Mouse (Mus musculus) testis, adult 2 months (tissue): ENCODE results near the gene Vmn1r227. TPM values are rescaled to one million over a fixed set of nuclear protein-coding genes. Genes with fewer than 3 reads are reported as not detected.

Experiments used
- H3K27ac ChIP-seq: fragments of 200-500 bp; 2 replicates; pipeline ENCODE4 v1.5.1; 2012; ENCODE audit warnings: low read depth, low read length; ENCODE audit not compliant: control insufficient read depth, insufficient read depth
- H3K27me3 ChIP-seq: fragments of 200-500 bp; 2 replicates; pipeline ENCODE4 v1.6.1; 2012; ENCODE audit warnings: mild to moderate bottlenecking, low read length, moderate library complexity; ENCODE audit not compliant: control insufficient read depth, insufficient read depth
- H3K36me3 ChIP-seq: fragments of 200-500 bp; 2 replicates; pipeline ENCODE4 v1.6.1; 2012; ENCODE audit warnings: mild to moderate bottlenecking, low read length; ENCODE audit not compliant: control insufficient read depth, insufficient read depth
- H3K4me1 ChIP-seq: fragments of 200-500 bp; 2 replicates; pipeline ENCODE4 v1.6.1; 2012; ENCODE audit warnings: low read length; ENCODE audit not compliant: control insufficient read depth, insufficient read depth
- H3K4me3 ChIP-seq: fragments of 200-500 bp; 2 replicates; pipeline ENCODE4 v1.5.1; 2012; ENCODE audit warnings: low read depth, mild to moderate bottlenecking, low read length, moderate library complexity, mixed read lengths; ENCODE audit not compliant: control insufficient read depth
- CTCF ChIP-seq: fragments of 200-500 bp; IDR thresholded peaks from 2 replicates; pipeline ENCODE4 v1.5.1; 2012; ENCODE audit warnings: low read depth, mild to moderate bottlenecking, inconsistent platforms, low read length, moderate library complexity; ENCODE audit not compliant: control insufficient read depth, insufficient read depth, insufficient replicate concordance
- POLR2A ChIP-seq: fragments of 200-500 bp; IDR thresholded peaks from 2 replicates; pipeline ENCODE4 v1.6.1; 2012; ENCODE audit warnings: low read depth, mild to moderate bottlenecking, inconsistent platforms, low read length, moderate library complexity; ENCODE audit not compliant: control insufficient read depth
- polyA plus RNA-seq: library from polyadenylated mRNA; depleted of rRNA; stranded (reverse); fragments of >200 nt; gene quantifications from 2 replicates; pipeline ENCODE4 v1.2.3, GENCODE M21; 2012; rRNA removed

Gene Vmn1r227
- not detected in 2 replicates for polyA plus RNA-seq

DNA sequence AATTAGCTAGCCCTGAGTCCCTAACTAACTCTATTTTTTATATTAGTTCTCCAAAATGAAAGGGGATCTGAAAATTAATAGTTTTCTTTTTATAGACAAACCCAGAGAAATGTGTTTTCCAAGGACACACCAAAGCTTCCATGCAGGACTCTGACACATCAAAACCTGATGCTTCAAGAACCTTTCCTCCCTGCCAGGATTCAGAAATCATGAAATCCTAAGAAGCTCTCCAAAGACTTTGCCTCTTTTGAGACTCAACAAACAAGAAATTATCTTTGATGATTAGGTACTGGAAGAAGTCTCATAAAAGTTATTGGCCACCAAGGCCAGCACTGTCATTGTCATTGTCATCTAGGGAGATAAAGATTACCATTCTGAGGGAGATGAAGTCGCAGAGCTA lies at the start of gene Vmn1r227:
Vmn1r227 (plus strand) TSS at position 301 of the 400 bp plus-strand sequence.
- no peak within 1 kb of the TSS for H3K4me3 ChIP-seq
- TF ChIP-seq POLR2A = no peak
- no peak for TF ChIP-seq CTCF
- H3K27ac ChIP-seq = no peak within 1 kb of the TSS
- no peaks in the 10 kb centered on the region for H3K27me3 ChIP-seq
- no peaks in the 10 kb centered on the region for H3K36me3 ChIP-seq
- no peaks in the 10 kb centered on the region for H3K4me1 ChIP-seq

GRCm38 (mm10) chr17:20682543-20682942 lies 47.1 kb upstream of the Vmn1r227 start, which contains the start of gene Vmn1r226:
Vmn1r226 (plus strand) TSS chr17:20682843.
- TF ChIP-seq CTCF (no peak), POLR2A (no peak)
- Histone ChIP-seq H3K4me1 (no peaks in the 10 kb centered on the region), H3K27me3 (no peaks in the 10 kb centered on the region), H3K36me3 (no peaks in the 10 kb centered on the region), H3K4me3 (no peak within 1 kb of the TSS; the same call in 1 of the 2 replicates), H3K27ac (no peak within 1 kb of the TSS)

- TF ChIP-seq CTCF (no peak), POLR2A (no peak)
- no peak within 1 kb of the TSS for H3K27ac ChIP-seq
- H3K36me3 ChIP-seq = no peaks in the 10 kb centered on the region
Measured at GRCm38 (mm10) chr17:20786057-20786456, 56.4 kb downstream of the Vmn1r227 start, which contains the start of gene Vmn1r228. Vmn1r228 (minus strand) TSS chr17:20786157.

More at GRCm38 (mm10) chr17:20786057-20786456, 56.4 kb downstream of the Vmn1r227 start, which contains the start of gene Vmn1r228:
- H3K4me3 ChIP-seq = no peak within 1 kb of the TSS
- no peaks in the 10 kb centered on the region for H3K27me3 ChIP-seq
- H3K4me1 ChIP-seq = no peaks in the 10 kb centered on the region

Other genes starting within 250 kb of the Vmn1r227 start
- gene Vmn2r108, start 248.5 kb upstream of the Vmn1r227 start, polyA plus RNA-seq = not detected in 2 replicates
- not detected in 2 replicates for gene Vmn1r225, start 231.7 kb upstream of the Vmn1r227 start, polyA plus RNA-seq
- gene Vmn2r109, start 165.1 kb upstream of the Vmn1r227 start, polyA plus RNA-seq = not detected in 2 replicates
- gene Vmn2r110, start 133.4 kb upstream of the Vmn1r227 start, polyA plus RNA-seq = not detected in 2 replicates
- 0.10 TPM in 1 of 2 replicates, not detected in the other for gene Fpr-rs3, start 105.0 kb upstream of the Vmn1r227 start, polyA plus RNA-seq
- gene Vmn1r226, start 47.0 kb upstream of the Vmn1r227 start, polyA plus RNA-seq = 0.12 and 0.37 TPM in 2 replicates
- gene Vmn1r228, start 56.3 kb downstream of the Vmn1r227 start, polyA plus RNA-seq = not detected in 2 replicates
- not detected in 2 replicates for gene Vmn1r229, start 81.7 kb downstream of the Vmn1r227 start, polyA plus RNA-seq
- not detected in 2 replicates for gene Vmn1r230, start 110.6 kb downstream of the Vmn1r227 start, polyA plus RNA-seq
- gene Vmn1r231, start 175.2 kb downstream of the Vmn1r227 start, polyA plus RNA-seq = not detected in 2 replicates
- not detected in 2 replicates for gene Vmn1r232, start 189.9 kb downstream of the Vmn1r227 start, polyA plus RNA-seq
- 34.9 and 36.3 TPM in 2 replicates for gene Ppp2r1a, start 215.5 kb downstream of the Vmn1r227 start, polyA plus RNA-seq